Mouse (Mus musculus) adrenal gland, adult 18-20 months (tissue): ENCODE results near the gene Cct4. TPM values are rescaled to one million over a fixed set of nuclear protein-coding genes. Genes with fewer than 3 reads are reported as not detected.

Source experiments
- DNase-seq, 2 experiments: peaks; one replicate each; pipeline ENCODE4 v3.0.0; 2021 to 2022; ENCODE audit warnings: low spot score in 2 of 2
- total RNA-seq, 2 experiments: library from RNA; stranded (reverse); gene quantifications; 1 replicate in 1 of 2; 2 replicates in 1 of 2; pipeline ENCODE4 v1.2.3; 2021

Cct4 gene
- total RNA-seq, 2 experiments from 2014 or later = 218 to 285 TPM

DNA sequence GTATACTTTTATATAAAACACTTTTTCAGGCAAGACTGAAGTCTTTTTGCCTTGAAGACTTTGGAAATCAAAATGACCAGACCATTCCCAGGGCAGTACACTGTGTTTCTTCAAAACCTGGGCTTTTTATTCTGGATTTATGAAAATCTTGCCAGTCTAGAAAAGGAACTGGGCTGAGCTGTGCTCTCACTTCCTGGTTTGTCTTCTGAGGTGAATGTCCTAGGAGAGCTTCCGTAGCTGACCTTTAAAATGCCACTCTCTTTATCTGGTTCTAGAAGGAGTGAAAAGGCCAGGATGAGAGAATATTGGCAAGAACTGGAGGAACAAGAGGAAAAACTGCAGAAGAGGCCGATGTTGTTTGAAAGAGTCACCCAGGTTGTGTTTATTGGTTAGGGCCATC, 32.8 kb downstream of the Cct4 start:
- no peak for DNase-seq

DNA sequence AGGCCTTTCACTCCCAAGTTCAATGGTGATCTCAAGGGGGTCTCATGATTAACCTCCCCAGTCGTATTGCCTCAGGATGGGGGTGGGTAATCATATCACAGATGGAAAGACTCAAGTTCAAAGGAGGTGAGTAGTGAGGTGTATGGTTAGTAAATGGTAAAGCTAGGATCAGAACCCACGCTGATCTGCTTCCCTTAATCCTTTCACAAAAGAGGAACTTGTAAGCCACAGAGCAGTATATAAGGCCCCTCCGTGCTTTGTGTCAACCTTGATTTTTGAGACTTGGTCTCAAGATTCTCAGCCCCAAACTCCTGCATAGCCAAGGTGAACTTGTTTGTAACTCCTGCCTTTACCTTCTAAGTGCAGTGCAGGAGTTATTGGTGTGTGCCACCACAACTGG, 33.9 kb downstream of the Cct4 start:
- DNase-seq = no peak

DNA sequence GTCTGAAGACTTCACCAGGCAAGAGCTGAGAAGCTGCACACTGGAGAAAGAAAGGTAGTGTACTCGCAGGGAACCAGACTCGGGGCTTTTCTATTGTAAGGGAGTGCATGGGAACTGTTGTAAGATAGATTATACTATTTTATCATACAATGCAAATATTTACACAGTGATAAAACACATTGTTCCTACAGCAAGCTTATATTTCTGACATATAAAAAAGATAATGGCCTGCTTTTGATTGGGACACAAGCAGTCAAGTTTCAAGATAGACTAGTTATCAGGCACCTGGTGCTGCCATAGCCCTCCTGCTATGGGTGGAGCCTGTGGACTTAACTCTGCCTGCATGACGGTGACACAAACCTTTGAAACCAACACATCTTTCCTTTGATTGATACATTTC, 38.6 kb downstream of the Cct4 start:
- DNase-seq = no peak

DNA sequence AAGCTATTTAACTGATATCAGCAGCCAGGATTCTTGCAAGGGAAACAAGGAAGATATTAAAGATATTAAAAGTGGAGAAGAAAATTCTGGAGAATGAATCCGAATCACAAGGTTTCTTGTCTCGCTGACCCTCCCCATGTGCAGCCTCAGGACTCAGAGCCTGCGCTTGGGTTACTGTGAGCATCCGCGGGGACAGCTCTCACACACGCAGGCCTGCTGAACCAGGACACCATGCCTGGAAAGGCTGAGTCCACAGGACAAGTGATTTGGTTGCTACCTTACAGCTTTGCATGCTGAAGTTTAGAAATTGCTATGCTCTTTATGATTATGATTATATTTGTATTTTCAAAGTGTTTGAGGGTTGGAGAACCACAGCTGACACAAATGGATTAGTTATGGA, 39.1 kb downstream of the Cct4 start:
- DNase-seq = no peak

DNA sequence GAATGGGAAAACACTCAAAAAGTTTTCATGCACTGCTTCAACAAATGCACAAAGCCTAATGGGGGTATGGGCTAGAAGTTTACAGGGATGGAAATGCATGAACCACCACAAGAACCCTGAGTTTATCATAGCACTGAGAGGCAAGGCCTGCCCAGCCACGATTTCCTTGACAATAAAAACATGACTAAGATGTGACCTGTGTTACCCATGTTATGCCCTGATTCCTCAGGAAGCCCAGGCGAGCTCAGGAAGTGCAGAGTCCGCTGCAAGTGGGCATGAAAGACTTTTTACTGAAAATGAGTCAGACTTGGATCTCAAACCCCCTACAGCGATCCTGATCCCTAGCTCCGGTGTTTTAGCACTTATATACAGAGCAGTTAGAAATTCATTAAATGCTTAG, 56.9 kb downstream of the Cct4 start:
- DNase-seq = no peak

DNA sequence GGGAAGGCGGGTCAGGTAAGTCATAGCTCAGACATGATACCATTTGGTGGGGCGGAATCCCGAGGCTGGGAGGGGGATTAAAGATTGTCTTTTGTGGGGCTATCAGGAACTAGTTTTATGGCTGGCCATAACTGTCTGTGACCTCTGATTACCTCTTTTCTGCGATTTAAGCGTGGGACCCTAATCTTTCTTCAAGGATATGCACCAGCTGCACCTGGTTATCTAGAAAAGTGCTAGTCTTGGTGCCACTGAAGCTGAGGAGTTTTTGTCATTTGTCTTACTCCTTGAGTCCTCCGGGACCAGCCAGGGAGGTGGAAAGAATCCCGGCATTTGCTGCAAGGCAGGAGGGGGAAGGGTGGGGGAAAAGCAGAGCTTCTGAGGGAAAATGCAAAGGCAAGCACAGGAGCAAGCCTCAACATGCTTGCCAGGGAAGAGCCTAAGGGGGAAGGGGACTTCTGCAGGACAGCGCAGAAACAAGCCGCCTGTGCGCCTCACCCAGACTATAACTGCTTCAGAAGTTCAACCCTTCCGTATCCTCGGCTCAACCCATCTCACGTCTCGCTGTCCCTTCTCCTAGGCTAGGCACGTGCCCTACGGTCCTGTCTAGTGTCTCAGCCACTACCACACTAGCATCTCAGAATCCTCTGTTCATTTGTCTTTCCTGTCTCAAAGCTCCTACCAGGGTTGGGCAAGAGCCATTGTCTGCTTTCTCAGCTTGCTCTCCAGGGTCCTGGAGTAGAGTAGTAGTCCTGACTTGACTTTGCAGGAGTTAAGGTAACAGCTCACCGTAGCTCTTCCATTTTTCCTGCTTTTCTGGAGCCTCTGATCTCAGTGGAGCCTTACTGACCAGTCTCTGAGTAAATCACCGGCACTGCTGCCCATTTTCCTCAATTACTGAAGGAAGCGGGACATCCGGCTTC, 57.6 kb downstream of the Cct4 start:
- DNase-seq = no peak

DNA sequence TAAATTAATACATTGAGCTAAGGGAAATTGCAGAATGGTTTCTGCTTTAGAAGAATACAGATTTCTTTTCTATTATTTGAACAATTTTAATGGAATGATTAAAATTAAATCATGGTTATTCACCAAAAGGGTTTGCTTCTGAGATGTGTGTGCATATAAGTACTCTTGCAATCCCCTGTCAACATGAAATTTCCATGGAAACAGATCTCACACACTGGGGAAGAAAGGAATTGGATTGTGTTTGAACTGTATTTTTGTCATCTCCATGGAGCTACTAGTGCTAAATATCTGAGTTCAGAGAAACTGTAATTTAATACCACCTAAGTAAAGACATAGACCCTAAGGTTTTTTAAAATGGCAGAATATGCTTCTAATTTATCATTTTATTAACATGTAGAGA, 59.3 kb downstream of the Cct4 start:
- DNase-seq = no peak

DNA sequence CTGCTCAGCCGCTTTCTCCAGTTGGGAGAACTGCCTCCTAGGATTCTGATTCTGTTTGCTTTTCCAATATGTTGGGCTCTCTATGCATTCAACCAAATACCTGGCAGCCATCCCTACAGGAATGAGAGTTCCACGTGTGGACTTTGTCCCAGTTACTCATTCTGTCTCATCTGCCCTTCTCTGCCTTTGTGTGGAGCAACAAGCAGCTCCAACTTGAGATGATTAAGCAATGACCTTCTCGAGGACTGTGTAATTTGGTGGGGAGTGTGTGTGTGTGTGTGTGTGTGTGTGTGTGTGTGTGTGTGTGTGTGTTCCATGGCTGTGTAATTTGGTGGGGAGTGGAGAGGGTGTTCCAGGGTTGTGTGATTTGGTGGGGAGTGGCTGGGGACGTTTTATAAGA, 62.0 kb downstream of the Cct4 start:
- no peak for DNase-seq

Other genes starting within 250 kb of the Cct4 start
- 10 to 100 TPM; 34.6 to 60.6 TPM for gene B3gnt2, start 129.6 kb upstream of the Cct4 start, total RNA-seq
- gene Zrsr1, start 18.5 kb upstream of the Cct4 start, total RNA-seq = 10 to 100 TPM; 36.6 to 46.3 TPM
- 10 to 100 TPM; 23.9 to 39.5 TPM for gene Gm28048, start 8.4 kb upstream of the Cct4 start, total RNA-seq
- gene Commd1, start 8.1 kb upstream of the Cct4 start, total RNA-seq = 100 to 1,000 TPM in 1 of 2 experiments, 10 to 100 TPM in 1; 93.8 to 103 TPM
- 10 to 100 TPM; 30.2 to 46.8 TPM for gene Fam161a, start 17.0 kb downstream of the Cct4 start, total RNA-seq